Mouse (Mus musculus): ENCODE data around the gene Ripply2.
"Not testable (repeated sequence)": the region's sequence is repeated elsewhere in the genome, so short reads cannot be mapped to it uniquely, and the experiment has no call there.

Gene Ripply2

DNA sequence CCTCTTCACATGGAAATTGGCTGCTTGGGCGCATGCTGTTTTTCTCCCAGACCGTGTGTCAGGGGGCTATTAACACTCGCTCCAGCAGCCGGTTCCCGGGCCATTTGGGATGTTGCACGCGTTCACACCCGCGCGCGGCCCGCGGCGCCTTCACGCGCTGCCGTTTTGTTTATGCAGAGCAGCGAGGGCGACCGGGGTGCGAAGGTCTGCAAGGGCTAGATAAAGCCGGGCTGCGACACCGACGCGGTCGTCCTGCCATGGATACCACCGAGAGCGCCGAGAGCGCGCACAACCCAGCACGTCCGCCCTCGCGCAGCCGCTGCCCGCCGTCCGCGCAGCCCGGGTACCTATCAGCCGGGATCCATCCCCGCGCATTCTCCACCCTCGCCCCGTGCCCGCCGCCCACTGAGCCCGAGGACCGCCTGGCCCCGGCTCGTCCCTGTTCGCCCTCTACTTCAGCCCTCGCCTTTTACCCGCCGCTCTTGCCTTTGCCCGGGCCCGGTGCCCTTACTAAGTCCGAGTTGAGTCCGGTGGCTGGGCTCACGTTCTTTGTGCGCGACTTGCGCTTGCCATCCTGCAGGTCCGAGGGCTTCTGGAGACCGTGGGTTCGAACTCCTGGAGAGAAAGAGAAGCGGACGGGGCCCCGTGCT is at the start of gene Ripply2:
TSS of gene Ripply2 (plus strand) at position 250 of the 650 bp plus-strand sequence.
- peak; percentile 50 for DNase-seq (ENCODE audit: low spot score)

DNA sequence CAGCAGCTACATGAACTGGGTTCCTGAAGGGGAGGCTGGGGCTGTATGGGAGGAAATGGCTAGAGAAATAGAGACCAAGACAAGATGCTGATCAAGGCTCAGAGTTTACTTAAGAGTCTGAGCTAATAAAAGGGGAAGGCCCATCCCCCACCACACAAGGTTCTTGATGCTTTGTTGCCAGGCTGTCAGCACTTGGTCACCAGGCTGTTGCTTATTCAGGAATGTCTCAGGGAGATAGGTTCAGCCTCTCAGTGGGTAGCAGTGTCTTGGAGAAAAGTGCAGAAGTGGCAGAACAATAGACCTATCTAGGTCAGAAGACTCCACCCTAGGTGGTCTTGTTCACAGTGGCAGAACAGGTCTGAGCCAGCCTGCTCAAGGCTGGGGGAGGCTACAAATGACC is 42.9 kb upstream of the Ripply2 start:
- not testable (repeated sequence) for DNase-seq (ENCODE audit: low spot score)

DNA sequence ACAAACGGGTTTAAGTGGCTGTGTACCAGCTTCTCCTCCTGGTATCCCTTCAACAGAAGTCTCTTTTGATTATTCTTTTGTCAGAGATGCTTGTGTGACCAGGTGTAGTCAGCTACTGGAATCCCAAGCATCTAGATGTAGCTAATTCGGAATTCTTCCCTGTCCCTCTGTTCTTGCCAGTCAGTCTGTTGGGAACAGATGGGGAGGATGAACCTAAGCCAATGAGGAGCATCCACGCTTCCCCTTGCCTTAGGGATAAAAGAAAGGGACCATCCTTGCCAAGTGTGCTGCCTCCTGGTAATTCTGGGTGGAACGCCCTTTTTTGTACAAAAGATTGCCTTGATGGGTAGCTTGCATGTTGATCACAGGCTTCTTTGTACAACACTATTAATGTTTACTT is 41.8 kb upstream of the Ripply2 start:
- DNase-seq (ENCODE audit: low spot score), result no peak

DNA sequence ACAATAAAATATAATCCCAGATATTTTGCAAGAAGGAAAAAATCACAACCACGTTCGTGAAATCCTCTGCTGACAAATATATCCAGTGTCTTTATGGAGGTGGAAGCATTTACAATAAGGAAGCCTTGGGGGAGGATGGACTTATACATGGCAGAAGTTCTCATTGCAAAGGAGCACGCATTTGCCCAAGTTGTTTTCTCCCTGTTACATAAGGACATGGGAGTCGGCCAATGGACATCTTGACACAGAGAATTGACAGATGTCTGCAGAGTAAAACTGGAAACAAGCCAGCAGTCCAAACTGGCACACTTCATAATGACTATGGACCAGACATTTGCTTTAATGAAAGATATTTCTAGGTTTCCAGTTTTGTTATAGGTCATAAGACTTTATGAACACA is 38.4 kb upstream of the Ripply2 start:
- no peak for DNase-seq (ENCODE audit: low spot score)

DNA sequence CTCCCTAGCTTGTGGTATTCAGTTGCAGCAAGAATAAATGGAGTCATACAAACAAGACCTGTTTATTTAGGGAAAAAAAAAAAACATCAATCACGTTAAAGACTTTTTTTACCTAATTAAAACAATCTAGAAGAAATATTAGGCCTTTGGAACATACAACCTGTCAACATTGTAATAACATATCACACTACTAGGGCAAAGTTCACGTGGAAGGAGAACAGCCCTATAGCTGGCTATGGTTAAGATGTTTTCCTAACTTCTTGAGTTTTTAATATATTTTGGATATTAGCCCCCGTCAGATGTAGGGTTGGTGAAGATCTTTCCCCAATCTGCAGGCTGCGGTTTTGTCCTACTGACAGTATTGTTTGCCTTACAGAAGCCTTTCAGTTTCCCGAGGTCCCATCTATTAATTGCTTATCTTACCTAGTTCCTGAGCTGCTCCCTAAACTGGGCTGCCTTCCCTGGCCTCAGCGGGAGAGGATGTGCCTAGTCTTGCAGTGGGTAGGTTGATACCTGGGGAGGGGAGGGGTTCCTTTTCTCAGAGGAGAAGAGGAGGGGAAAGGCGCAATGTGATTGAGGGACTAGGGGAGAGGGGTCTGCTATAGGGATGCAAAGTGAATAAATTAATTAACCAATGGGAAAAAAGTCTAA is 37.0 kb upstream of the Ripply2 start:
- no peak for DNase-seq (ENCODE audit: low spot score)

DNA sequence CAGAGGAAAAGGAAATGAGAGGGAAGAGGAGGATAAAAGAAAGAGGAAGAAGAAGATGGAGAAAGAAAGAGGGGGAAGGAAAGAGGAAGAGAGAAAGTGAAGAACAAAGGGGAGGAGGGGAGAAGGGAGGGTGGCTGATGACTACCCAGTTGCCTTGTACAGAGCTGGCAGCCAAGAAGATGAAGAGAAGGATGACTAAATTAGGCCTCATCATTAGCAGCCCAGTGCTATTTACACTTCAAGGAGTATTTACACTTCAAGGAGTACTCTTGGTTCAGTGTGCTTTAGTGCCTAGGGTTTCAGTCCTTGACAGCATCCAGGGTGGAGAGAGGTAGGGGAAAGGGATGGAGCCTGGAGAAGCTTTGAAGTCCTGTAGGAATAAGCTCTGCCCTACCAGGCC is 35.3 kb upstream of the Ripply2 start:
- no peak for DNase-seq (ENCODE audit: low spot score)

DNA sequence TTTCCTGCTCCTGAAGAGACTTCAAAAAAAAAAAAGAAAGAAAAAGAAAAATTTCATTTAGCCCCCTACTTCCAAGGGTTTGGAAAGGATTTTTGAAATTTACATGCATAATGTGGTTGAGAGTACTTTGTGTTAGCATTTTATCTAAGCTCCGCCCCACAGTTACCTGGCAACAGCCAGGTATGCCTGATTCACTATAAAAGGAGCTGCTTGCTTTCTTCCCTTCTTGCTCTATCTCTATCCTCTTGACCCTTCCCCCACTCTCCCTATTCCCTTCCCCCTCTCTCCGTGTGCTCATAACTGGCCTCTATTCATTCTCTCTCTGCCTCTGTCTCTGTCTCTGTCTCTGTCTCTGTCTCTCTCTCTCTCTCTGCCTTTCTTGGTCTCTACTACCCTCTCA is 34.4 kb upstream of the Ripply2 start:
- no peak for DNase-seq (ENCODE audit: low spot score)

DNA sequence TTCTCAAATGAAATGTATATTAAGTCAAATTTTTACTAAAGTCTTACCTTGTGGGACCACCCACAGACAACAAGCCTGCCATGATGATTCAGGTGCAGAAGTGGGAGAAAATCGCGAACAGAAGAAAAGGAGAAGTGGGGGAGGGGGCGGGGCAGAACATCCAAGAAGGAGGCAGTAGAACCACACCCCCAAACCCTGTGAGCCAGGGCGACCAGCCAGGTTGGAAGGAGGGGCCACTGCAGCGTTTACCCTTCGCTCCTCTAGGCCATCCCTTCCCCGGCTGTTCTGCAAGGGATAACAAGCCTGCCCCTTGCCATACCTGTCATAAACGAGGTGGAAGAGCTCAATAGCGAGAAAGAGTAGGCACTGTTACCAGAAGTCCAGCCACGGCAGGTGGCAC is 33.8 kb upstream of the Ripply2 start:
- no peak for DNase-seq (ENCODE audit: low spot score)

DNA sequence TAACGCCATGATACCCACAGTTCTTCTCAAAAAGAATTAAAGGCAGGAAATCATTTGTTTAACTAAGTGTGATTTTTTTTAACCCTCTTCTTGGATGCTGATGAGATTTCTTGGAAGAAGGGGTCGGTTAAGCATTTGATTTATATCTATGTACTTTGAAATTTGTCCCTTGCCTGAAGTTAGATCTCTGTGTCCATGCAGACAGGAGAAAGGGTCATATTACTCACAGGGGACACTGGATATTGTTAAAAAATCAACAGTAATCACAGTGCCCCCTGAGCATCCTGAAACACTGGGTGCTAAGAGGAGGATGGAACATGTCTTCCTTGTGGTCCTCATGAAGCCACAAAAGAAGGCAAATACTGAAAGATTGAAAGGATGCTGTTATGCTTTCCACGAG is 30.8 kb upstream of the Ripply2 start:
- DNase-seq (ENCODE audit: low spot score), result no peak

DNA sequence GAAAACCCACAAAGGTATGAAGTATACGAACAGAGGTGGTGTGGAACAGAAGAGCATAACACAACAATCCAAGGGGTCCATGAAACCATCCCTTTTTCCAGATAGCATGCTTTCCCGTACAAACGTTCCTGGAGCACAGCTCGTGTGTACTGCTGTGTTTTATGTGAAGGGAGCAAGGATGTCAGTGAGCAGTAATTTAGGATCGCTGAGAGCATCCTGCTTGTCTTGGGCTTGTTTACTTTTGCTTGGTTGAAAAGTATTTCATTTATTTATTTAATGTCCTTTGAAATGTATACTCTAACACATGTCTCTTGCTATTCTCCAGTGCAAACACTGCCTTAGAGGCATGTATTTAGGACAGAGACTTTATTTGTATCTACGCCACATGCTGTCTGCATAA is 30.2 kb upstream of the Ripply2 start:
- DNase-seq (ENCODE audit: low spot score), result no peak

DNA sequence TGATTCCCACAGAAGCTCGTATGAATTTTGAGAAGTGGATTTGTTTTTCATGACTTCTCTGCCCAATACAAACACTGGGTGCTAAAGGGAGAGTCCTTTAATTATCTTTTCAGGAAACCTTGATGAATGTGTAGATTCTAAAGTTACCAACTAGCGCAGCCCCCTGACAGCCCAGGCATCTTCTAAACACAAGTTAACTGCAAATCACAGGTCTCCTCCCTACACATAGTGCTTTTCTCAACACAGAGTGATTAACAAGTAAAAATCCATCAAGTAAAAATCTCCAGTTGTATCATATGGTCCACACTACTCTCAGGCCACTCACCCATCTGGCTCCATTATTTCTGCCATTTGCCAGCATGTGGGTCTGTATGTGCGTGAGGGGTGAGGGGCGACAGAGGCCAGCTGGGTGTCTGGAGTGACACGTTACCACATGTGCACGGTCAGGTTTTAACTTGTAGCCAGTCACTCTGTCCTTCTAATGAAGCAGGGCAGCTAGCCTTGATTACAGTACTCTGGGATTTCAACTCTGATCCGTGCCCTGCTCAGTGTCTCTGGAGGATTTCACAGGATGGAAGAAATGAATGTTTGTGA is 28.5 kb upstream of the Ripply2 start:
- DNase-seq (ENCODE audit: low spot score), result peak; percentile 52

DNA sequence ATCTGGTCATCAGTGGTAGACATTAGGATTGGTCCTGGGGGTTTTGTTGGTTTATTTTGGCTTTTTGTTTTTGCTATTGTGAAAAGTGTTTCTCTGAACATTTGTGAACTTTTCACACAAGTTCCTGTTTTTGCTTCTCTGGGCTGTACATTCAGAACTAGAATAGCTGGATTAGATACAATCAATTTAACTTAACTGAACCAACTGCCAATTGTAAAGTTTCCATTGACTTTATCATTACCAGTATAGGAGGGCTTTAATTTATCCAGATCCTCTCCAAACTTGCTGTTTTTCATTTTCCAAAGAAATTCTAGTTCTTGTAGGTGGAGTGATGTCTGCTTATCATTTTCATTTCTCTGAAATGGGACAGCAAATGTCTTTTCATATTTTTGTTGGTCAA is 25.5 kb upstream of the Ripply2 start:
- no peak for DNase-seq (ENCODE audit: low spot score)

DNA sequence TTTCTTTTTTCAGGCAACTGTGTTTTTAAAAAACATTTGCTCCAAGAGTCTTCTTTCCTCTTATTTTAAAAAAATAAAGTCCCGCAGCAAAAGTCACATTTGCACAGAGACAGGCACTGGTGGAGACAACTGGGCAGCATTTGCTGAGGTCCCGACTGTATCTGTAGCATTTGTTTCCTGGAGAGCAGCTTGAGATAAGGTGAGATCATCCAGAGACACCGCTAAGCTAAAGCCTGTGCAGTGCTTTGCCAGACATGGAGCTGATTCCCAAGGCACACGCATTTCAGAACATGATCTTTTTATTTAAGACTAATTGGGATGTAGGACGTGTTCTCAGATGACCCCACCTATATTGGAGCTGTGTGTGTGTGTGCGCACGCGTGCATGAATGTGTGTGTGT is 23.6 kb upstream of the Ripply2 start:
- DNase-seq (ENCODE audit: low spot score), result no peak

DNA sequence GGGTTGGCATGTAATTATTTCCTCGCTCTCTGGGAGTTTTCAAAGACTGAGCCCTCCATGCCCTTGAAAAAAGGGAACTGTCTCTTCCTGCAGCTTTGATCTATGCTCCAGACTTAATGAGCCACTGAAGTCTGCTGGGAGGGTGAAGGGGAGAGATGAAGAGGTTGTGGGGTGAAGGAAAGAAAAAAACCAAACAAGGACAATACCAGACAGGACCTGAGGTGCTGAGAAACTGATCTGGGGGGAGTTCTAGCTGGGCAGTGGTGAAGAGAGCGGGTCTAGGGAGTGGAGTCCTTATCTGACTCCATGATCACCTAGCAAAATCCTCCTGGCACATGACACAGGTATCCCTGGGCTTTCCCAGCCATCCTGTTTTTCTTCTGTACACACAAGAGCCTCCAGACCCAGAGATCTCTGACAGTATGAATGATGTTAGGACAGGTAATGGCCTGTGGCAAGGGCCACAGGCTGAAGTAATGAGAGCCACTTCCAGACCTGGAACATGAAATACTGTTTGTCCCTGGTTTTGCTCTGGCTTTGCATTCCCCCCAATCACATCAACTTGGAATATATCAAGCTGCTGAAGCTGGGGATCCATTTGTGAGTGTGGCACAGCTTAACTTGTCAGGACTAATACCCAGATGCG is 18.2 kb upstream of the Ripply2 start:
- DNase-seq (ENCODE audit: low spot score), result no peak

DNA sequence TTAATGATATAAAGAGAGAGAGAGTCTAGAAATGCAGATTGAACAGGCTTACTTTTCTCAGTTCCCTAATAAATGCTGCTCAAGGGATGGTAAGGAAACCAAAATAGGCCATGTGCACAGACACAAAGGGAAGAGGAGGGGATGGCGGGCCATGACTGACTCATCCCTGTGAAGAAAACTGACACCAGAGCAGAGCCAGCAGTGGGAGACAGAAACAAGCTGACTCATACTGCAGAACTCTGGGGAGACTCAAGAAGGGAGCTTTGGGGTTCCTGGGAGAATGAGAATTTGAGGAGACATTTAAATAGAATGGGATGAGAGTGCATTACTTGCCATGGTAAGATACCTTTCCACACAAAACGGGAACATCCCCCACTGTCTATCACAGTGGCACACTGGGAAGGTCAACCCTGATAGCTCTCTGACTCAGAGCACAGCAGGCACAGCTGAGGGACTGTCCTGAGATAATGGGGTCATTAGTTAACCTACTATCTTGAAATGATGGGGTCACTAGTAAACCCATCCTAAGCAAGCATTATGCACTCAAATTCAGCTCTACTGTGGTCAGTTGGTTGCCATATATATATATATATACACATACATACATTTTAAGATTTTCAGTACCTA is 15.3 kb upstream of the Ripply2 start:
- no peak for DNase-seq (ENCODE audit: low spot score)

DNA sequence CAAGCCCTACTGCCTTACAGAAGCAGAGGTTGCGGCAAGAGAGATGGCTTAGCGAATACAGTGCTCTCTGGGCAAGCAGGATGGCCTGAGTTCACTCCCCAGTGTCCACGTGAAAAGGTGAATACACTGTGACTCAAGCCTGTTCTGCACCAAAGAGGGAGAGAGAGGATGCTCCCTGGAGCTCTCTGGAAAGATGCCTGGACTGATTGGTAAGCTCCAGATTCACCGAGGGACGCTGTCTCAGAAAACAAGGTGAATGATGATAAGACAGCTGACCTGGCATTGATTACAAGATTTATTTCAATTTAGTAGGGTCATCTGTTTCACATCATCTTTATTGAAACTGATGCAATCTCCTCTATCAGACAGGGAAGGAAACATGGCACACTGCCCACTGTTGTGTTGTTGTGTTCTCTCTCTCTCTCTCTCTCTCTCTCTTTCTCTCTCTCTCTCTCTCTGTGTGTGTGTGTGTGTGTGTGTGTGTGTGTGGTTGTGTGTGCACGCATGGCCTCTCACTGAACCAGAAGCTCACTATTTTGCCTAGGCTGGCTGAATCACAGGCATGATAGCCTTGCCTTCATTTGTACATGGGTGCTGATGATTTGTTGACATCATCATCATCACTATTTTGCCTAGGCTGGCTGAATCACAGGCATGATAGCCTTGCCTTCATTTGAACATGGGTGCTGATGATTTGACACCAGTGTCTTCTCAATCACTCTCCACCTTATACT is 10.5 kb upstream of the Ripply2 start:
- DNase-seq (ENCODE audit: low spot score), result no peak

DNA sequence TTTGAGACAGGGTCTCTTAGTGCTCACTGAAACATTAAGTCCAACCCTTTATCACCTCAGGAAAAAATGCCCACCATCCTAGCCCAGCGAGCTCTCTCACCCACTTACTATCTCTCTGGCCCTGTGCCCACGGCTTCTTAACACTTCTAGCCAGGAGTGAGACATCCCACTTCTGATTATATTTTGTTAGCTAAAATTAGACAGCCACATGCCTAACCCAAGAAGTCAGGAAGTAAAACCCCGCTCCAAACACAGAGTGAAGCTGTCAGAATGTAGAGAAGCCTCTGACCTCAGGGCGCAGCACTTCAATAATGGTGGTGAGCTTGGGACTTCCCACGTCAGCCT is 9.9 kb upstream of the Ripply2 start:
- DNase-seq (ENCODE audit: low spot score), result no peak

DNA sequence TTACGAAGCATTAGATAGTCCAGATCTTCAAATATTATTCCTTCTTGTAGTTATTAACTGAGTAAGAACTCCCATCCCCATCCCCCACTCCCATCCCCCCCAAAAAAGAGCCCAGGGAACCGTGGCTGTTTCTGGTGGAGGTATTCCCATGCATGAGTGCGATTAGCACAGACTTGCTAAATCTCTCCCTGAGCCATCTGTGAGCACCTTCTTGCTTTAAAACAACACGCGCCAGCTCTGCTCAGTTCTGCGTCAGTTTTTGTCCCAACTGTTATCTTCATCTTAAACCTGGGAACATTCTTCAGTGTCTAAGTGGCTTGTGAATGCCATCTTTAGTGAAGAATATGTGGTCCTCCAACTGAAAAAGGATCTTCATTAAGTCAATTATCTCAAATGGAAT is 6.8 kb upstream of the Ripply2 start:
- no peak for DNase-seq (ENCODE audit: low spot score)

DNA sequence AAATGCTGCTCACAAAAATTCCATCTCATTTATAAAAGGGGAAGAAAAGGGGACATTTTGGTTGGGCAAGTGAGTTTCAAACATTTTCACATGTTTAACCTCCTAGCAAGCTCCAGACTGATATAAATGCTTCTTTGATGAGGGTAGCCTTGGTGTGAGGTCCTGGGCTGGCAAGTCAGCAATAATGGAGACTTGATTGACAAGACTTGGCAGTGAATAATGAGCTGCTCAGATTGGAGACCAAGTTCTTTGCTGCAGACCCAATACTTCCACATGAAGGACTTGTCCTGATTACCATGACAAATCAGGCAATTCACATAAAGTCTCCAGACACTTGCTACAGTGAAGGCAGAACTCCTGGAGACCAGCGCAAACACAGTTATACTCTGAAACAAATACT is 6.4 kb upstream of the Ripply2 start:
- DNase-seq (ENCODE audit: low spot score), result no peak

DNA sequence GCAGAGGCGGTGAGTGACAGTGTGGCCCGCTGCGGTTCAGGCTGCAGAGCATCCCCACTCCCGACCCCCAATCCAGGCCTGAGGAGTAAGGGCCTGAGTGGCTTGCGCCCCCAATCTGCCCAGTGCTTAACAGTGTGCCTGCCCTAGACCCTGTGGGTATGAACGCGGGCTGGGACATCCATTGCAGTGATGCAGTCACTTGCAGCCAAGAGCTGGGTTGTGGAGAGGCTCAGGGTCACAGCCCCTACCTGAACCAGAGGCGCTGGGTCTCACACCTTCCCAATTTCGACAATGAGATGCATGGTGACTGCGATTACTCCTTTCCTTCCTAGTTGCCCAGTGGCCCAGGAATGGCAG is 579 bp downstream of the Ripply2 start:
- DNase-seq (ENCODE audit: low spot score), result no peak

DNA sequence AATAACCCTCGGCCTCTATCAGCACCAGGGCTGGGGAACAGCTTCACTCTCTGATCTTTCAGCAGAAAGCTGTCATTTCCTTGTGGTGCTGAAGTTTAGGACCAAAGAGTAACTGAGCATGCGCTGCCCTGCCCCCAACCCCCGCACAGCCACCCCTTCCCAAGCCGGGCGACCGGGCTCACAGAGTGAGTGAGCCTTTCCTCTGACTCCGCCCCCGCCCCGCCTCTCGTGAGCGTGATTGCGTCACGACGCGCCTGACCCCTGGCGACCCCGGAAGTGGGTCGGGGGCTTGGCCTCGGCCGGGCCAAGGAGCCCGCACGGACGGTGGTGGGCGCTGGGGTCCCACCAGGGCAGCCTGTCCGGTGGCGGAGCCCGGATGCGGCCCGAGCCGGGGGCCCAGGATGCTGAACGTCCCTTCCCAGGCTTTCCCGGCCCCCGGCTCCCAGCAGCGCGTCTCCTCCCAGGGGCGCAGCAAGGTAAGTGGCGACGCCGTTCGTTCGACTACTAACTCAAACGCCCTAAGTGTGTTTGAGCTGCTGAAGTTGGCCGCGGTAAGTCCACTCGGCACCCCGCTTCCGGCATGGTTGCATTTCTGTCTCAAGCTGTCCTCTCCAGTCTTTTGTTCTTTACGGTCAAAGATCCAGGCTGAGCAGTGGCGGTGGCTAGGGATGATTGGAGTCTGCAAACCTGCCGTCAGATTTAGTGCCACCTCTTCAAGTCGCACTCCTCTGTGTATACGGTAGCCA is 6.6 kb downstream of the Ripply2 start, which contains the start of gene Cyb5r4:
TSS of gene Cyb5r4 (plus strand) at position 237 of the 746 bp plus-strand sequence.
- peak; percentile 98 for DNase-seq (ENCODE audit: low spot score)

Measured in embryo, embryonic 10.5 days (tissue).